Mouse (Mus musculus): ENCODE data around the gene Zmynd10.

Gene Zmynd10

DNA sequence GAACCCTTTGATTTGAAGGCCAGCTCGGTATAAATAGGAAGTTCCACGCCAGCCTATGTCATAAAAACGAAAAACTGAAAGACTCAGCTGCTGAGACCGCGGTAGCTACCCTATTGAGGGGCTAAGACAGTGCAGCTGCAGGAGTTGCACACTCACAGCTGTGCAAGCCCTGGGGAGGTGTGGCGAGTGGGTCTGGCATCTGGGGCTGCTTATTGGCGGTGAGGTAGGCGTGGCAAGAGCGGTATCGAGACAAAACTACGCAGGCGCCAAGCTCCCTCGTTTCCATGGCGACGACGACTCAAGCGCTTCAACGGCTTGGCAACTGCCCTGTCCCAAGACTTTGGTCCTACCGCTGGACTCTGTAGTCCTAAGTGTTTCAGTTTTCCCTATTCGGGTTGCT lies at the start of gene Zmynd10:
TSS of gene Zmynd10 (plus strand) at position 273 of the 400 bp plus-strand sequence.
- DNase-seq (ENCODE audit: low read depth, low spot score): no peak

GRCm38 (mm10) chr9:107500708-107501286 lies 46.3 kb upstream of the Zmynd10 start:
- DNase-seq (ENCODE audit: low read depth, low spot score): no peak

DNA sequence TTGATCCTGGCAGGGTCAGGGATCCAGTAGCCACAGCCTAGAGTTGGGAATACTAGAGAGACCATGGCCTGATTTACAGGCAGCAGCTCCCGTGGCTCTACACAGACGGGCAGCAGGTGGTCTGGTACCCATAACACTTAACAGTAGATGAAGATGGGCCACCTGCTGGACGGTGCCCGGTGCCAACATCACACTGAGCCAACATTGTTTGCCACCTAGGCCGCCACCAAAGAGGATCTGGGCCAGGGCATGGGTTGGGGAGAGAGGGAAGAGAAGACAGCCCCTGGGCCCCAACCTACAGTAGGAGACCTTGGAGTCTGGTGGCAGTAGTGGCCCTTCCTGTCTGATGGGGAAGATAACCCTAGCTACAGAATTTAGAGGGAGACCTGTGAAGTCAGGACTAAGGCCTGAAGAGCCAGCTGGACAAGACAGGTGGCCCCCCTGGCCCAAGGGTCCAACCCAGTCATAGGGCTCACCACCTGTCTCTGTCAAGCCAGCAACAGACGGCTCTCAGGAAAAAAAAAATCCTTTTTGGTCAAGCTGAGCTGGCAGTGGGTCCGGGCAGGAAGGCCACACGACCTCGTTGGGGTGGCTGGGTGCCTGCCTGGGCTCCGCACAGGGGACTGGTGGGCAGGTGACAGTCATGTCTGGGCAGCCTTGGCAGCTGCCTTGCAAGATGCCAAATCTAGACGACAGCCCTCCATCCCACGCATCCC lies 44.8 kb upstream of the Zmynd10 start:
- no peak for DNase-seq (ENCODE audit: low read depth, low spot score)

DNA sequence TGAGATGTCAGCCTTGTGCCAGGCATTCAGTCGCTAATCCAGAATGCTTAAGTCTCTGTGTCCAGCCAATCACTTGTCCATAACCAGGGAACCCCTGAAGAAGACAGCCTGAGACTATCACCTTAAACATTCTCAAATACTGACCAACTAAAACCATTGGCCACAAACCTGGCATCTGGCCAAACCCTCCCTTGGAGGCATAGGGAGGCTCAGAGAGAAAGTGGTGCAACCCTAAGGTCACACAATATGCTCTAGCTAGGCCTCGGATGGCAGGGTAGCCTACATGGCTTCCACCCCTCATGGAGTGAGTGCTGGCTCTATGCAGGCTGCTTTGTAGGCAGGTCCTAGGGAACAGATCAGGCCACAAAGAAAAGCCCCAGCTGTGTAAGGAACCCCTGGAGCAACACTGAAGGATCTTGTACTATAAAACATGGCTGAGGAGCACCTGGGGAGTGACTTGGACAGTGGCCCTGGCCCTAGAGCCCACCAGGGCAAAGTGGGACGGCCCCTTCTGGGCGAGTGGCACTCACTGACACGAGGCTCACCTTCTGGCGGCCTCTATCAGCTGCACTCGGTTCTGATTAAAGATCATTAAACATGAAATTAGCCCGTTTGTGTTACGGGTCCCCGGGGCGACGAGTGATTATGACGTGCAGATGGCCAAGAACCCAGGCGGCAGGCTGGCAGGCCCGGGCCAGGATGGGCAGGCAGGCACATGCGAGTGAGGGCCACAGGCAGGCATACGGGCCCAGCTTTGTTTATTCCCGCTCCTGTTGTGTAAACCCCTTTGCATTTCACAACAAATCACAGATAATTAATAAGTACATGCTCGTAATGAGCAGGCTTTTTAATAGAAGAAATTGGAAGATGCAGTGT lies 42.2 kb upstream of the Zmynd10 start:
- DNase-seq (ENCODE audit: low read depth, low spot score): no peak

DNA sequence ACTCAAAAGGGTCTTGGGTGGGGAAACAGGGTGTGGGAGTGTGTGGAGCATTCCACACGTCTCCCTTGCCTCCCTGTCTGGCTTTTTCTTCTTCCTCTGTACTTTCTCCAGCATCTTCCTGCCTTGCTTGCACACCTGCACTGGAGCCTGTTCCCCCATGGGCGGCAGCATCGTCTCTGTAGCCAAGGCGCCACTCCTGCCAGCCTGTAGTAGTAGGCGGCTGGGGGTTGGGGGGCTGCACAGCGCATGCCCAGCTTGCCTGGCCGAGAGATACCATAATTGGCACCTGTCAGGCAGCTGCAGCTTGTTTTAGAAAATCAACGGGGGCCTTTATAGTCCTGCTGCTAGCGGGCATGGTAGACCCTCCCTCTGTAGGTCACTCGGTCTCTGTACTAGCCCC lies 38.8 kb upstream of the Zmynd10 start:
- no peak for DNase-seq (ENCODE audit: low read depth, low spot score)

DNA sequence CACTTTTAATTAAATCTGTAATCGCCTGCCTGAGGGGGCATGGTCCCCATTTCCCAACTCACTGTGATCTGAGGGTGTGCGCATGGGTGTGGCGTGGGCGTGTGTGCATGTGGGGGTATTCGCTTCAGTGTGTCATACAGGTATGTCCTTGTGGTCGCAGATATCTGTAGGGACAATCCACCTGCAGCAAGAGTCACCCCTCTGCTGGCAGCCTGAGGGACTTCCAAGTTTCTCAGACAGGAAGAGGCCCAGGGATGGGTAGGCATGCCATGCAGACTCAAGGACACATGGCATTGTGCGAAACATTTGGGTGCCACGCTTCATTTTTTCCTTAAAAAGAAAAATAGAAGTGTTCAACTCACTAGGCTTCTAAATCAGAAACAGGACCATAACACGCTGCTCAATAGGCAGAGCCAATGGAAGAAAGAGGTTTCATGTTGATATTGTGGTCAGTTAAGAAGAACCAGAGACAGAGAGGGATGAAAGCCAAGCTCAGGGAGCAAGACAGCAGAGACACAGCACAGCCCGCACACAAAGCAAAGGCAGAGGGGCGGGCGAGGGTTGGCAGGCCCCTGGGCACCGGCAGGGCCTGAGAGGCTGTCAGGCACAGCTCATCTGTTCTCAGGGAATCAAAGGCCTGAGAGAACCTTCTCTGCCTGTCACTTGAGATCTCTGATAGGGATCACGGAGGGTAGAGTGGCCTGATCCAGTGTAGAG lies 36.6 kb upstream of the Zmynd10 start:
- DNase-seq (ENCODE audit: low read depth, low spot score): no peak

DNA sequence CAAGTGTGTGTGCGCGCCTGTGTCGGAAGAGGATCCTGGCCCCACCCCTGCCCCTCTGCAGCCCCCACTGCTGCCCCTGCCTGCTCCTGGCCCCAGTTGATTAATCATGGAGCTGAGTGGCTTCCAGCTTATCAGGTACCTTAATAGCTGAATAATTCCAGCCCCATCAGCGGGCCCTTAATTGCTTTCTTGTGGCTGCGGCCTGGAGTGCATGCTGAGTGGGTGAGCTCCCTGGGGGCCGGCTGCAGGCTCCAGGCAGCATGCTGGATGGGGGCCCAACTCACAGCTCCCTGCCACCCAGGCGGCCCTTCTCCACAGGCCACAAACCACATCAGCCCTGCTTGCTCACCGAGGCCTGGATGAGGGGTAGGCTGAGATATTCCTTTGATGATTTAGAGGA lies 35.7 kb upstream of the Zmynd10 start:
- no peak for DNase-seq (ENCODE audit: low read depth, low spot score)

- no peak for DNase-seq (ENCODE audit: low read depth, low spot score)
Observed at GRCm38 (mm10) chr9:107512326-107512725, 34.8 kb upstream of the Zmynd10 start.

- DNase-seq (ENCODE audit: low read depth, low spot score): peak; percentile 58
Observed at GRCm38 (mm10) chr9:107514303-107514955, 32.7 kb upstream of the Zmynd10 start.

DNA sequence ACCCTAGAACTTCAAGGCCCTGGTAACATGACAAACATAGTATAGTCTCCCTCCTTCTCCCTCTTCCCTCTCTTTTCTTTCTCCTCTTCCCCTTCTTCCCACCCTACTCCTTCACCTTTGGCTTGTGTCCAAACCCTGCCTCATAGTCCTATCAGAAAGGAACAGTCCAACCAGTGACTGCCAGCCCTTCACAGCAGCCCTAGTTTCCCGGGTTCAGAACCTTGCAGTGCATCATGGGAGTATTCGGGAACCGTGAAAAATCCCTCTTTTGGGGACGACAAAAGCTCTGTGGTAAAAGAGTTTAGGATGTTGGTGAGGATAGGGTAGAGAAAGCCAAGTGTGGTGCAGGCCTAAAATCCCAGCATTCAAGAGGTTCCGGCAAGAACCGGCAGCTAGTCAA lies 26.8 kb upstream of the Zmynd10 start:
- no peak for DNase-seq (ENCODE audit: low read depth, low spot score)

- DNase-seq (ENCODE audit: low read depth, low spot score): no peak
Observed at GRCm38 (mm10) chr9:107521190-107521589, 25.9 kb upstream of the Zmynd10 start.

- no peak for DNase-seq (ENCODE audit: low read depth, low spot score)
Observed at GRCm38 (mm10) chr9:107521711-107522399, 25.2 kb upstream of the Zmynd10 start.

DNA sequence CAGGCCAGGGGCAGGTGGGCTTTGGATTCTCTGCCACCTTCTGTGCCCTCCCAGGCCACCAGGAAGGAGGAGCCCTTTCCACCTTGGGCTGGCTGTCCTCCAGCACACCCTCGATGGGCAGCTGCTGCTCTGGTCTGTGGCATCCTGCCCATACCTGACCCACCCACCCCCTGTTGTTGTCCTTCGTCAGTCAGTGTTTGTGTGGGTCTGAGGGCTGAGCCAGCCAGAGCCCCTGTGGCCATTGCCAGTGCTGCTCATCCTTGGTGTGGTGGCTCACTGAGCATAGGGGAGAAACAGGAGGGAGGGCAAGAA lies 24.7 kb upstream of the Zmynd10 start:
- no peak for DNase-seq (ENCODE audit: low read depth, low spot score)

DNA sequence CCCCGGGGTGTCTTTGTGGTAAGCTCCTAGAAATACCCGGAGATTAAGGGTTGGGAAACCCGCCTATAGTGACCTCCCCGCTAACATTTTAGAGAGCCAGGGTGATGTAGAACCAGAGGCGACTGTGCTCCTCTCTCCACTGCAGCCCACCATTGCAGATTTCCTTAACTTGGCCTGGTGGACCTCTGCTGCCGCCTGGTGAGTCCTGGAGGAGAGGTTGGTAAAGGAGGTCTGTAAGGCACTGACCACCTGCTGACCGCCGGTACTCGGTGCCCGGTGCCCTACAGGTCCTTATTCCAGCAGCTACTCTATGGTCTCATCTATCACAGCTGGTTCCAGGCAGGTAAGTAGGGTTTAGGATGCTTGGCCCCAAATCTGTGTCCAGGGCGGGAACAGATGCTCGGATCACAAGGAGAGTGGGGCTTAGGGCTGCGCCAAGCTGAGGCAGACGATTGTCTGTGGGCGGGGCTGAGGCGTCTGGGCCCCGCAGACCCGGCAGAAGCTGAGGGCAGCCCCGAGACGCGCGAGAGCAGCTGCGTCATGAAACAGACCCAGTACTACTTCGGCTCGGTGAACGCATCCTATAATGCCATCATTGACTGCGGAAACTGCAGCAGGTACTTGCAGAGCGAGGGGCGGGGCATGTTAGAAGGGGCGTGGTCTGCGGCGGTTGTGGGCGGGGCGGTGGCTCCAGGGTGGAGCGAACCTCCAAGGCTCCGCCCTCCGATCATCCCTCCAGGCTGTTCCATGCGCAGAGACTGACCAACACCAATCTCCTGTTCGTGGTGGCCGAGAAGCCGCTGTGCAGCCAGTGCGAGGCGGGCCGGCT lies 20.7 kb upstream of the Zmynd10 start:
- peak; percentile 72 for DNase-seq (ENCODE audit: low read depth, low spot score)

DNA sequence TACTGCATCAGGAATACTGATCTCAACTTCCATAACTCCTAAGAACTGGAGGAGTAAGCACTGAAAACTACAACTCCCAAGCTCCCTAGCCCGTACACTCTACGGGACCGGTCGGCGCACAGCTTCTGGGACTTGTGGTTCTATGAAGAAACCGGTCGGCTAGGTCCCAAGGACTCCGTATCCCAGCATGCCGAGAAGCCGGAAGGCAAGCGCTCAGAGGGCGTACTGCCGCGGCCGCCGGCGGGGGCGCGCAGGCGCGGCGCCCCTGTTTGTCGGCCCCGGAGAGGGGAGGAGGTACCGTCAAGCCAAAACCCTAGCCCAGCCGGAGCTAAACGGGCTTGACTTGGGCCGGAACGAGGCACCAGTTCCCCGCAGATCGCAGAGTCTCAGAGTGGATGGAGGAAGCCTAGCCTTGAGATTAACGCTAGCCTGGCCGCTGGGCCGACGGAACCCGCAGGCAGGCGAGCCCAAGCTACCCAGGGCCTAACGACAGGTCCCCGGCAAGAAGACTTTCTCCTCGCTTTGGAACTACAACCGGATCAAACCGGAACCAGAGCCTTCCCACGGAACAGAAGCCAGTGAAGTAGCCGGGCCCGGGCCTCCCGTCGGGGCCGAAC lies 13.2 kb upstream of the Zmynd10 start, which contains the start of gene Tmem115:
TSS of gene Tmem115 (plus strand) at position 155 of the 617 bp plus-strand sequence.
- DNase-seq (ENCODE audit: low read depth, low spot score): peak; percentile 90

GRCm38 (mm10) chr9:107534408-107535202 lies 12.5 kb upstream of the Zmynd10 start:
- DNase-seq (ENCODE audit: low read depth, low spot score): no peak

GRCm38 (mm10) chr9:107538231-107538630 lies 8.9 kb upstream of the Zmynd10 start:
- DNase-seq (ENCODE audit: low read depth, low spot score): no peak

DNA sequence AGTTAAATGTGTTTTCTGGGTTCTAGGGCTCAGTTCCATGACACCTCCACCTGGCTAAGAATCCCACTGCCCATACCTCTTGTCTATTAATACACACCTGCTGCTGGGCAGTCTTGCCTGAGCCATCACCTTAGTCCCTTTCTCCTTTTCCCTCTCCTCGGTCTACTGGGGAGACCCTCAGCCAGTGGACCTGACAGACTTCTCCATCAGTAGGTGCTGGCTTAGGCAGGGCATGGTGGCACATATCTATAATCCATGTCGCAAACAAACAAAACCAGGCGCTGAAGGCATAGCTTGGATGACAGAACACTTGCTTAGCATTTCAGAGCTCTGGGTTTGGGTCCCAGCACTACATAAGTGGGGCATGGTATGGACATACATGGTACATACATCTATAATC lies 8.4 kb upstream of the Zmynd10 start:
- no peak for DNase-seq (ENCODE audit: low read depth, low spot score)

GRCm38 (mm10) chr9:107539940-107540339 lies 7.2 kb upstream of the Zmynd10 start:
- DNase-seq (ENCODE audit: low read depth, low spot score): no peak

Measured in retina, adult 2 months (tissue).